Mouse (Mus musculus) liver, embryonic 11.5 days (tissue): ENCODE data around the gene Micu1. TPM values are rescaled to one million over a fixed set of nuclear protein-coding genes. Genes with fewer than 3 reads are reported as not detected.

Source experiments
- ATAC-seq: fragments of 200-750 bp; cut with Nextera tagmentation; replicated peaks from 2 replicates; pipeline ENCODE4 v1.8.0; 2017; ENCODE audit warnings: moderate number of reproducible peaks, mild to moderate bottlenecking, moderate TSS enrichment, moderate library complexity; ENCODE audit not compliant: low FRiP score
- DNase-seq: peaks from one replicate; pipeline ENCODE4 v3.0.0-alpha.2; 2017; ENCODE audit warnings: low spot score
- H3K27ac ChIP-seq: fragments of 300-500 bp; sonication (generic); 2 replicates; pipeline ENCODE4 v1.5.1; 2014; ENCODE audit warnings: mild to moderate bottlenecking, low read depth, low read length, control low read depth
- H3K27me3 ChIP-seq: fragments of 300-500 bp; sonication (generic); replicated peaks from 2 replicates; pipeline ENCODE4 v1.6.1; 2014; ENCODE audit warnings: low read length, mixed read lengths; ENCODE audit not compliant: control insufficient read depth, insufficient read depth
- H3K36me3 ChIP-seq: fragments of 300-500 bp; sonication (generic); 2 replicates; pipeline ENCODE4 v1.6.1; 2014; ENCODE audit warnings: mild to moderate bottlenecking, low read length, moderate library complexity, mixed read lengths; ENCODE audit not compliant: control insufficient read depth, insufficient read depth
- H3K4me1 ChIP-seq: fragments of 300-500 bp; sonication (generic); replicated peaks from 2 replicates; pipeline ENCODE4 v1.6.1; 2014; ENCODE audit warnings: low read length, mixed read lengths; ENCODE audit not compliant: control insufficient read depth, insufficient read depth
- H3K4me2 ChIP-seq: fragments of 300-500 bp; sonication (generic); 2 replicates; pipeline ENCODE4 v1.6.1; 2014; ENCODE audit warnings: mild to moderate bottlenecking, control low read depth, moderate library complexity
- H3K4me3 ChIP-seq: fragments of 300-500 bp; sonication (generic); 2 replicates; pipeline ENCODE4 v1.5.1; 2014; ENCODE audit warnings: low read depth, low read length, control low read depth
- H3K9ac ChIP-seq: fragments of 300-500 bp; sonication (generic); 2 replicates; pipeline ENCODE4 v1.6.1; 2014; ENCODE audit warnings: low read depth, low read length, control low read depth
- H3K9me3 ChIP-seq: fragments of 300-500 bp; sonication (generic); 2 replicates; pipeline ENCODE4 v1.6.1; 2016; ENCODE audit warnings: low read length, inconsistent platforms, mixed read lengths; ENCODE audit not compliant: control insufficient read depth
- WGBS: fragments of 180-500 bp; shearing (Covaris S2); extraction: QIAGEN DNeasy Blood & Tissue Kit; methylation state at CpG from one replicate; pipeline ENCODE4 v1.1.7; 2014; 5-methylcytosine and 5-hydroxymethylcytosine counted together
- polyA plus RNA-seq: library from polyadenylated mRNA; unstranded; fragments of >200 nt; fragmentation: Nextera tagmentation; extraction: Ambion mirVana; gene quantifications from 2 replicates; pipeline ENCODE4 v1.2.1, GENCODE M21; 2014

Gene Micu1
- polyA plus RNA-seq, 1 experiment from 2014 or later, result 40.8 TPM

DNA sequence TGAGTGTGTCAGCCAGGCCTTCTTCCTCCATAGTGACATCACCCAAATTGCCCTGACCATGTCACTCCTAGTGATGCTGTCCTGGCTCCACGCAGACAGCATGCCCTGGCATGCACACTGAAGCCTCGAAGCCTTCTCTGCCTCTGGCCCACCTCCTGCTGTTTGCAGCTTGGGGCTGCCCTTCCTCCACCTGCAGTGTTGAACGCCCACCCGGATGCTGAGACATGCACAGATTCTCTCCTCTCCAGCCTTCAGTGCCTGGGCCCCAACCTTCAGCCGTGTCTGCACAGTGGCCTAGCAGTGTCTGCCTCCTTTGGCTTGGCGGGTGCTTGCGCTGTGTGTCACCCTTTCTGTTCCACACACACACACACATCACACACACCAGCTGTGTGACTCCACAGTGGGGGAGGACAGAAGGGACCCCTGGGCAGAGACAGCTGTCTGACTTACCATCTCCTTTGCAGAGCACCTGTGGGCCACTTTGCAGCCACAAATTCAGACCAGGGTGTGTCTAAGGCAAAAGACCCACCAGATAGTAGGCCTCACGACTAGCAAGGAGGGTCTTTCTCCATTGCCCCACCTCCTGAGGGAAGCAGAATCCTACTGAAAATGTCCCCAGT lies 199.8 kb downstream of the Micu1 start:
- H3K9me3 ChIP-seq, result no peaks in the 10 kb centered on the region
- DNase-seq (no peak), ATAC-seq (no peak)
- no peak overlapping the region for H3K27ac ChIP-seq
- no peak overlapping the region for H3K4me2 ChIP-seq
- no peak overlapping the region for H3K9ac ChIP-seq
- 79% methylated on average over 8 of the region's 8 CpGs for WGBS
- no peak overlapping the region for H3K4me3 ChIP-seq
- peaks cover 43% of the 10 kb centered on the region for H3K4me1 ChIP-seq
- no peaks in the 10 kb centered on the region for H3K27me3 ChIP-seq
- peaks cover 7% of the 10 kb centered on the region; the same call in 1 of the 2 replicates for H3K36me3 ChIP-seq

DNA sequence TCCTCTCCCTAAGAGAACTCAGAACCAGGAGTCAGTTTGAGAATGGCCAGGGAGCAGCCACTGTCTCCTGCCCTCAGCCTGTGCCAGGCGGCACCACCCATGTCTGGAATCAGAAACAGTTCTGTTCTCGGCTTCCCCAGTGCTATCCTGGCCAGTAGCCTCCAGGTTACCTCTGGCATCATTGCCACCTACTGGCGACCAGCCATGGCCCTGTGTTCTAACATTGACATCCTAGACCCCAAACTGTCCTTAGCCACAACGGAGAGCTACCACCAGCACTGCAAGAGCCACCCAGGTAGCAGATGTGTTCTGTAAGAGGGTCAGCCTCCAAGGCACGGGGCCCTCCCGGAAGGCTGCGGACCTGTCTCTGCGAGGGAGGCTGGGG lies 200.3 kb downstream of the Micu1 start:
- ATAC-seq, result no peak
- H3K27me3 ChIP-seq, result no peaks in the 10 kb centered on the region
- 63% methylated on average over 8 of the region's 8 CpGs for WGBS
- no peaks in the 10 kb centered on the region for H3K9me3 ChIP-seq
- H3K27ac ChIP-seq, result no peak overlapping the region
- DNase-seq, result no peak
- H3K4me2 ChIP-seq, result no peak overlapping the region
- H3K4me1 ChIP-seq, result peaks cover 45% of the 10 kb centered on the region
- H3K9ac ChIP-seq, result 0 out of 2 replicates have a peak overlapping the region, but pooled peaks have one; percentile 20
- no peak overlapping the region for H3K4me3 ChIP-seq
- H3K36me3 ChIP-seq, result peaks cover 5% of the 10 kb centered on the region; the same call in 1 of the 2 replicates

DNA sequence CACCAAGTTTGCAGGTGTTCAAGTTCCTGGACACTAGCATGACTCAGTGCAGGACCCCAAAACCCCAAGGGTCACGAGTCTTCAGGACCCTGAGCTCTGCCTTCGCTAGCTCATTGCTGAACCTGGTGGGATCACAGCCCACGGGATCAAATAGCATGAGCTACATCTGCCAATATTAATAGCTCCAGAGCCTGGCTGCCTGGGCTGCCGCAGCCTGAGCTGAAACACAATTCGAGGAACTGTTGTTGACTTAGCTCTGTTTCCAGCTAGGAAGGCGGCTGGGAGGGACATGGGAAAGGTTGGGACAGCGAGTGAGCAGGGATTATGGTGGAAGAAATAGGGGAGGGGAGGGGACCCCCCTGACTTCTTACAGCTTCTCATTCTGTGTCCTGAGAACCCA lies 200.9 kb downstream of the Micu1 start:
- Histone ChIP-seq H3K4me2 (no peak overlapping the region), H3K4me1 (peaks cover 46% of the 10 kb centered on the region), H3K9me3 (no peaks in the 10 kb centered on the region), H3K4me3 (no peak overlapping the region), H3K27me3 (no peaks in the 10 kb centered on the region), H3K9ac (0 out of 2 replicates have a peak overlapping the region, but pooled peaks have one; percentile 20), H3K36me3 (peaks cover 3% of the 10 kb centered on the region; the same call in 1 of the 2 replicates), H3K27ac (no peak overlapping the region)
- DNase-seq (no peak), ATAC-seq (no peak)
- WGBS, result 60% methylated on average over 7 of the region's 7 CpGs

DNA sequence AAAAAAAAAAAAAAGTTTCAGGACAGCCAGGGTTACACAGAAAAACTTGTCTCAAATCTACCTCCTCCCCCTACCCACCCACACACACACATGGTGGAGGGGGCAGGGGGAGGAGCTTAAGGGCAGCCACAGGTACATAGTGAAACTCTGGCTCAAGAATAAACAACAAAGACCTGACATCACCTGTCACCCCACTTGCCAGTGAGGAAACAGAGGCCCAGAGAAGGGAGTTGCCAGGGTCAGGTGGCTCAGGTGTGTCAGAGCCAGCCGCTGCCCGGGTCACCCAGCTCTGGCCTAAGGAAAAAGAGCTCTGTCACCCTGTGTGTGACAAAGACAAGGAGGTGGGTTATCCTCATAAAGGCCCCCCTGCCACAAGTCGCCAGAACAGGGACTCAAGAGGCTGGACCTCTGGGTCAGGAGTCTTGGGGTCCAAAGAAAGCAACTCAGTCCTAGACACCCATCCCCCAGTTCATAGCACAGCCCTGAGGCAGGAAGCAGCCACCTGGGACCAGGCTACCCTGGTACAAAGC lies 204.9 kb downstream of the Micu1 start:
- no peak overlapping the region for H3K9ac ChIP-seq
- no peaks in the 10 kb centered on the region for H3K36me3 ChIP-seq
- H3K4me1 ChIP-seq, result peaks cover 50% of the 10 kb centered on the region
- 64% methylated on average over 3 of the region's 3 CpGs for WGBS
- H3K27me3 ChIP-seq, result no peaks in the 10 kb centered on the region; the same call in 1 of the 2 replicates
- no peak overlapping the region for H3K4me2 ChIP-seq
- no peak for DNase-seq
- H3K9me3 ChIP-seq, result no peaks in the 10 kb centered on the region
- no peak for ATAC-seq
- H3K4me3 ChIP-seq, result no peak overlapping the region
- H3K27ac ChIP-seq, result peak overlapping the region; percentile 19; the same call in 1 of the 2 replicates

DNA sequence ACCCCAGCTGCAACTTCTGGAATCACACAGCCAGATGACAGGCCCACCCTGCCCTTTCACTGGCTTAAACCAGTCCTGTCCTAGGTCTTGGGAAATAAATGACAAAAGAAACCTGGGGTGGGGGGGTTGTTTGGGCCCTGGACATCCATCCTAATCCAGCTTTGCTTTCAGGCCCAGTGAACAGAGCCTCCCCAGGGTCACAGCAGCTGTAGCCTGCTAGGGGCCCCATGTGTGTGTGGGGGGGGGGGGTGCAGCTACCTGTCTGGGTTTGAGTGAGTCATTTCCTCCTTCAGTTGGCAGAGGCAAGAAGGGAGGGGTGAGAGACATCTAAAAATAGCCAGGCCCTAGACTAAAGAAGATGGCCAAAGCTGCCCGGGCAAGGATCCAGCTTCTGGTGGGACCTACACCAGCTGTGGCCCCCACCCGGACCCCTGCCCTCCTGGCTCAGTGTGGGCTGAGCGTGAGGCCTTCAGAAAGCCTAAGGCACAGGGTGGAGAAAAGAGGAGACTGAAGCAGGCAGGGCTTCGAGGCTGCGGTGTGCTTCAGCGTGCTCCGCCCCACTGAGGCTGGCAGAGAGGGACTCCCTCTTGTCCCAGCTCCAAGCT lies 205.5 kb downstream of the Micu1 start:
- no peak for DNase-seq
- no peak; the same call in 1 of the 2 replicates for ATAC-seq
- WGBS, result 29% methylated on average over 7 of the region's 7 CpGs
- Histone ChIP-seq H3K36me3 (no peaks in the 10 kb centered on the region), H3K4me2 (no peak overlapping the region), H3K27me3 (no peaks in the 10 kb centered on the region; the same call in 1 of the 2 replicates), H3K4me3 (no peak overlapping the region), H3K4me1 (peaks cover 50% of the 10 kb centered on the region), H3K9me3 (no peaks in the 10 kb centered on the region), H3K27ac (peak overlapping the region; percentile 19; the same call in 1 of the 2 replicates), H3K9ac (no peak overlapping the region)

DNA sequence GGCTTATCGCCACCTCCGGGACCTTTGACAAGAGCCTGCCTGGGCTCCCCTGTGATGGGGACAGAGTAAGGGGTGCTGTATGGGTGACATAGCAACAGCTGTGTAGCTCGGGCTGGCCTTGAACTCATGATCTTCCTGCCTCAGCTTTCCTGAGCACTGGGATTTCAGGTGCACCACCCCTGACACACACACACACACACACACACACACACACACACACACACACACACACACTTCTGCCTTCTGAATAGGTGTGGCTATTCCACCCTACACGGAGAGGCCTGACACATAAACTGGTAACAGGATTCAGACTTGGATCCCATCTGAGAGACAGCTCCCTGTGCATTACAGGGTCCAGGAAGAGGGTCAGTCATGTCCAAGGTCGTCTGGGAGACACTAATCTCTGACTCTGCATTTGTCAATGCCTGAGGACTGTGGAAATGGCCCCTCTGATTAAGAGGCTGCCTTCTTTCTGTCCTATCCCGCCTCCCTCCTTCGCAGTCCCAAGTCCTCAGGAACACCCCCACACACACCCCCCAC lies 206.6 kb downstream of the Micu1 start:
- Histone ChIP-seq H3K4me3 (no peak overlapping the region), H3K4me2 (no peak overlapping the region), H3K27me3 (no peaks in the 10 kb centered on the region; the same call in 1 of the 2 replicates), H3K36me3 (no peaks in the 10 kb centered on the region), H3K27ac (peak overlapping the region; percentile 65; the same call in 1 of the 2 replicates), H3K9me3 (no peaks in the 10 kb centered on the region), H3K4me1 (peaks cover 45% of the 10 kb centered on the region), H3K9ac (no peak overlapping the region)
- WGBS, result 30% methylated on average over 7 of the region's 7 CpGs
- ATAC-seq (0 out of 2 replicates have a peak, but pooled peaks have one; percentile 8), DNase-seq (no peak)

DNA sequence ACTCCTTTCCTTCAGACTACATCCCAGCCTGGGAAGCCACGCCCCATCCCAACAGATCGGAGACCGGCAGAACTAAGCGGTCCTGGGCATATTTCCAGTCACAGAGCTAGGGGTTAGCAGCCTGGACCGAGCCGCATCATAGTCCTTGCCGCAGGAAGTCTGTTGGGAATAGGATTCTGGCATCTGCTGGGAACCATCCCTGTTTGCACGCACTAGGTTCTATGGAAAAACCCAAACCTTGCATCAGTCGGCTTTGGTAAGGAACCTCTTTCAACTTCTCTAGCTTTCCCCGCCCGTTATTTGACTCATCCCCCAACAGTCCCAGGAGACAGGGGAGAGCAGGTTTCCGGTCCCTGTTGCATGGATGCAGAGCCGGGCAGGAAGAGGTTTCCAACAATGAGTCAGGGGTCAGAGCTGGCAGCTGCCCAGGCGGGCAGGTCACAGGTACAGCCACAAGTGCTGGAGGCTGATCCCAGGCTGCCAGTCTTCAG lies 207.1 kb downstream of the Micu1 start:
- 5% methylated on average over 14 of the region's 14 CpGs for WGBS
- Histone ChIP-seq H3K4me3 (no peak overlapping the region), H3K4me1 (peaks cover 45% of the 10 kb centered on the region), H3K27ac (peak overlapping the region; percentile 65; the same call in 1 of the 2 replicates), H3K9me3 (no peaks in the 10 kb centered on the region), H3K9ac (no peak overlapping the region), H3K36me3 (no peaks in the 10 kb centered on the region), H3K27me3 (no peaks in the 10 kb centered on the region; the same call in 1 of the 2 replicates), H3K4me2 (peak overlapping the region; percentile 47)
- 0 out of 2 replicates have a peak, but pooled peaks have one; percentile 17 for ATAC-seq
- no peak for DNase-seq

DNA sequence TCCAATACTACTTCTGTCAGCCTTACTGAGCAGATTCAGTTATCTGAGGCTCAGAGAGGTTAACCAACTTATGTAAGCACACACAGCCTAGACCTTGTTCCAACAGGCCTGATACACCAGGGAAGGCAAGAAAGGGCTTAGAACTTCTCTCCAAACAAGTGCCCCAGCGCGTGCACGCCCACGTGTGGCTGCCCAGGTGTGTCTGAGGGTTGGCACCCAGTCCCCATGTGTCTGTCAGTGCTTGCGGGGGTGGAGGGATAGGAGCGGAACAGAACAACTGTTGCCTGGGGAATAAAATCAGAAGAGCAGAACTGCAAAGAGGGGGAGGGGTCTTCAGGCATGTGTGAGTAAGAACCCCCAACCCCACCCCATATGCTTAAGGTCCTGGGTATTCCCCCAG lies 208.8 kb downstream of the Micu1 start:
- H3K4me1 ChIP-seq, result peaks cover 50% of the 10 kb centered on the region
- no peak overlapping the region; the same call in 1 of the 2 replicates for H3K27ac ChIP-seq
- H3K36me3 ChIP-seq, result no peaks in the 10 kb centered on the region
- H3K27me3 ChIP-seq, result no peaks in the 10 kb centered on the region; the same call in 1 of the 2 replicates
- H3K4me2 ChIP-seq, result peak overlapping the region; percentile 56
- H3K9ac ChIP-seq, result no peak overlapping the region
- no peaks in the 10 kb centered on the region for H3K9me3 ChIP-seq
- H3K4me3 ChIP-seq, result no peak overlapping the region
- DNase-seq, result no peak
- no peak for ATAC-seq
- 38% methylated on average over 6 of the region's 6 CpGs for WGBS
